Mouse (Mus musculus) A20 (cell line): ENCODE measurements around the gene Tomm5.
"Not testable (repeated sequence)": the region's sequence is repeated elsewhere in the genome, so short reads cannot be mapped to it uniquely, and the experiment has no call there.

ENCODE experiments used
- DNase-seq: peaks from one replicate; pipeline ENCODE4 v3.0.0-alpha.2; 2011; ENCODE audit warnings: low read depth, low spot score

Gene Tomm5

GRCm38 (mm10) chr4:45107601-45108277, at the start of gene Tomm5:
Gene Tomm5 (minus strand): TSS chr4:45108114.
- DNase-seq = peak; percentile 94

GRCm38 (mm10) chr4:45156433-45156832, 48.5 kb upstream of the Tomm5 start:
- DNase-seq = no peak

GRCm38 (mm10) chr4:45143005-45143404, 35.1 kb upstream of the Tomm5 start:
- no peak for DNase-seq

- no peak for DNase-seq
Measured at GRCm38 (mm10) chr4:45142411-45142810, 34.5 kb upstream of the Tomm5 start.

GRCm38 (mm10) chr4:45141835-45142234, 33.9 kb upstream of the Tomm5 start:
- DNase-seq = no peak

- no peak for DNase-seq
Measured at GRCm38 (mm10) chr4:45137636-45138035, 29.7 kb upstream of the Tomm5 start.

GRCm38 (mm10) chr4:45134471-45134870, 26.6 kb upstream of the Tomm5 start:
- no peak for DNase-seq

GRCm38 (mm10) chr4:45131021-45131420, 23.1 kb upstream of the Tomm5 start:
- no peak for DNase-seq

- no peak for DNase-seq
Measured at GRCm38 (mm10) chr4:45121311-45121710, 13.4 kb upstream of the Tomm5 start.

- DNase-seq = peak; percentile 69
Measured at GRCm38 (mm10) chr4:45108456-45109110, 669 bp upstream of the Tomm5 start.

- DNase-seq = peak; percentile 51
Measured at GRCm38 (mm10) chr4:45107066-45107465, 848 bp downstream of the Tomm5 start.

- peak; percentile 49 for DNase-seq
Measured at GRCm38 (mm10) chr4:45106409-45106808, 1.5 kb downstream of the Tomm5 start.

GRCm38 (mm10) chr4:45097198-45097872, 10.6 kb downstream of the Tomm5 start:
- peak; percentile 76 for DNase-seq

GRCm38 (mm10) chr4:45084895-45085290, 23.0 kb downstream of the Tomm5 start:
- no peak for DNase-seq

GRCm38 (mm10) chr4:45084021-45084894, 23.7 kb downstream of the Tomm5 start, which contains the start of gene Fbxo10:
Gene Fbxo10 (minus strand): TSS chr4:45084604.
- DNase-seq = peak; percentile 92

- DNase-seq = no peak
Measured at GRCm38 (mm10) chr4:45083487-45083886, 24.4 kb downstream of the Tomm5 start.

GRCm38 (mm10) chr4:45082951-45083350, 25.0 kb downstream of the Tomm5 start:
- DNase-seq = no peak

GRCm38 (mm10) chr4:45081041-45081440, 26.9 kb downstream of the Tomm5 start:
- DNase-seq = not testable (repeated sequence)

GRCm38 (mm10) chr4:45073544-45073943, 34.4 kb downstream of the Tomm5 start:
- DNase-seq = no peak

GRCm38 (mm10) chr4:45072261-45072973, 35.5 kb downstream of the Tomm5 start:
- no peak for DNase-seq

GRCm38 (mm10) chr4:45067742-45068141, 40.2 kb downstream of the Tomm5 start:
- peak; percentile 92 for DNase-seq
